Mouse (Mus musculus) layer of hippocampus, adult 9-10 months (tissue): Measurements from ENCODE around the gene Mrpl12.
A peak's percentile ranks its signal among the peaks of the same experiment; 100 is the strongest.

Experiments
- DNase-seq: peaks from one replicate; pipeline ENCODE4 v3.0.0; 2022; ENCODE audit warnings: low spot score

Mrpl12 gene

GRCm38 (mm10) chr11:120472052-120472451 lies 12.4 kb upstream of the Mrpl12 start:
- no peak for DNase-seq

DNA sequence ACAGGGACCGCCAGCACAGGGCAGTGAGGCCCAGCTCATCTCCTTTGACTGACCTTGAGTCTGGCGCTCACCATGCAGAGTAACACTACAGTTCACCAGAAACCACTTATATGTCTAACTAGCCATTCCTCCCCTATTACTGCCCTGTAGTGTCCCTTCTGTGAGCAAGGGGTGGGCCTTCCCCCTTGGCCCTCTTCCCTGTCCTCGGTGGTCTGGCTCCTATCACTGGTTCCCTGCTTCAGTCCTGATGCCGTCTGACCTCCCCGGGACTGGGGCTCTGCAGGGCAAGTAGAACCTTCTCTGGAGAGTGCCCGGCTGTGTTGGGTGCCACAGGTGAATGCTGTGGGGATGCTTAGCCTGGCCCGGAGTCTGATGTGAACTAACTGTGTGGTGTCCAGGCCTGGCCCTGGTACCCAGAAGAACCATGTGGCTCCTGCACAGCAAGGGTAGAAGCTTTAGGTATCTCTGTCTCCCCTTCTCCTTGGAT lies 922 bp upstream of the Mrpl12 start:
- no peak for DNase-seq

DNA sequence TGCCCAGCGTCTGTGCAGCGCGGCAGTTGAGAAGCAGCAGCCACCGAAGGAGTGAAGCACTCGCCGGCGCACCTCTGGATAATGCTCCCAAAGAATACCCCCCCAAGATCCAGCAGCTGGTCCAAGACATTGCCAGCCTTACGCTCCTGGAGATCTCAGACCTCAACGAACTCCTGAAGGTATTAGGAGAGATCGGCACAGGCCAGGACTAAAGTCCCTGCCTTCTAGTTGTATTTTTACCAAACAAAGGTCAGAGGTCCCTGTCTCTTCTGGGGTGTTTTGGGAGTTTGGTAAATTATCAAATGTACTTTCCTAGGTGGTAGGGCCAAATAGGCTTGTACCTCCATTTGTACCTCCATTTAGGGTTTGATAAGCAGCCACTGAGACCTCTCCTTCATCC lies 838 bp downstream of the Mrpl12 start:
- DNase-seq = no peak

DNA sequence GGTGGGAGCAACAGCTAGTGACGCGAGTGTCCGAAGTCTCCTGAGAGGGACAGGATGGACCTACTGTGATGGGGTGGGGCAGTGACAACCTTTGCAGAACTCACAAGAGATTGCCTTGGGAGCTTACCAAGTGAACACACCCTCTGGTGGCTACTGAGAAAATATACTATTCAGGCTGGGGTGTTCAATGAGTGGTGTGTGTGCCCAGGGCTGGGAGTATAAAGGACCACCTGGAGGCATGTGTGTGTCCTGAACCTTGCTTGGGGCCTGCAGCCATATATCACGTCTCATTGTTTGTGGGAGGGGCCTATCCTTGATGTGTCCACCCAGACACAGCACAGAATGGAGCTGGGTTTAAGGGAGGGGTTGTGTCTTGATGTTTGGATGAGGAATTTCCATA lies 4.1 kb downstream of the Mrpl12 start:
- no peak for DNase-seq

DNA sequence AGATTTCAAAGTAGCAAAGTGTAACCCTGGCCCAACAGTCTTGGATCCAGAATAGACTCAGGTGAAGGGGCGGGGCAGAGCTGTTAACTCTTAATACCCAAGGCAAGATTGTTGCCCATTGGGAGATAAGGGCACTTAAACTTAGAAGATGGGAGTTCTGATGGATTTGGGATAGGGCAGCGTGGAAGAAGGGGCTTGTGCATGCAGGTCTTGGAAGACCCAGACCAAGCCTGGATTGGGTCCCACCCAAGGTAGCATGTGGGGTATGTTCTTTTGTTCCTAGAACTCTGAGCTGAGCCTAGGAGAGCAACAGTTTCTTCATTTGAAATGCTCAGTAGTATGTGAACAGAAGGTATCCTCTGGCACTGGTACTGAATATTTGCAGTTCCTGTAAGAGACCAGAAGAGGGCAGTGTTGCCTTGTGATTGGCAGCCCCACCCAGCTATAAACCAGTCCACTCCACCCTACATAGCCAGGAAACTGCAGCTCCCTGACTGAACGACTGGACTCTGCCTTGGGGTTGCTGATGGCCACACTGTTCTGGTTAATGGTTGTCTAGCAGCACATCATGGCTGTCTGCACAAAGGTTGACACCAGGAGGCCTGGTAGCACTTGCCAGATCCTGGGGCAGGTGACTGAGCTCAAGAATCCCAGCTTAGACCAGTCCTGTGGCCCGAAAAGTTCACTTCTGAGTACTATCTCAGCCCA lies 4.8 kb downstream of the Mrpl12 start:
- DNase-seq = peak; percentile 79

GRCm38 (mm10) chr11:120490291-120491046 lies 6.1 kb downstream of the Mrpl12 start:
- no peak for DNase-seq

DNA sequence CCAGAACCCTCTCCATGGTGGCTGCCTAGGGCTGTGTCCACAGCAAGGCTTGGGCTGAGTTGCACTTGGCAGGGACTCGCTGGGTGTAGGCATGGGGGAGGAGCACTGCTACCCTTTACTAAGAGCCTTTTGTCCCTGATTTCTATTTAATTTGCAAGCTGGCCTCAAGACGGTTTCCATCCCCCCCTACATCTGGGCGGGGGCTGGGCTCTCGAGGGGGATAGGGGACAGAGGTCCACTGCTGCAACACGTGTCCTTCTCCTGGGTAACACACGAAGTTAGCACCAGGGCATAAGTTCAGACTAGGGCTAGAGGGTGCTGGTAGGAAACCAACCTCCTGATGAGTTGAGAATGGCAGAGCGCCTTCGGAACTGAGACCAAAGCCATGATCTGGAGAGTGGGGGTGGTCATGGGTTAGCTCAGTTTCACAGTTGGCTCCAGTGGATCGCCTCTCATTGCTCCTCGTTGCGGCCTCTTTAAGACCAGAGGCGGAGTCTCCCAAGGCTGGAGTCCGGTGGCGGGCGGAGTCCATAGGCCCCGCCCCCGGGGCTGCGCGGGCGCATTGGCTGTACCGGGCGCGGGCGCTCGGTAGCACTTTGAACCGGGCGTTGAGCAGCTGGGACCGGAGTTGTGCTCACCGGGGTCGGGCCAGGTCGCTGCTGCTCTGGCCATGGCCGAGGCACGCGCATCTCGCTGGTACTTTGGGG lies 7.1 kb downstream of the Mrpl12 start, which contains the start of gene Slc25a10:
TSS of gene Slc25a10 (plus strand) at position 524 of the 707 bp plus-strand sequence.
- DNase-seq = peak; percentile 69

GRCm38 (mm10) chr11:120492024-120492877 lies 7.8 kb downstream of the Mrpl12 start:
- no peak for DNase-seq

- no peak for DNase-seq
Measured at GRCm38 (mm10) chr11:120492878-120493203, 8.4 kb downstream of the Mrpl12 start.

DNA sequence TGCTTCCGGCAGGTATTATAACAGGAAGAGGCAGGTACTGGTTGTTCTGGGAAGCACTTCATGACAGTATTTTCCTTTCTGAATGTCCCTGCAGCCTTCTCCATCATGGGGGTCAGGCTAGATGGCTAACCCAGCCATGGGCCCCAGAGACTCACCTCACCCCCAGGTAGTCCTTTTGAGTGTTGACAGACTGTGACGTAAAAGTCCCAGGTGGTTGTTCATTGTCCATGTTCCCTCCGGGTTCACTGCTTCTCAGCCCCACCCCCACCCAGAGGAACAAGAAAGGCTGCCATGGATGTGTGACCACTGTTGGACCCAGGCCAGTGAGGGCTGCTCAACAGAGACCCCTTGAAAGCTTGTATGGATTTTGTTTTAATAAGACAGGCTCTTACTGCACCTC lies 8.9 kb downstream of the Mrpl12 start:
- no peak for DNase-seq

- DNase-seq = no peak
Measured at GRCm38 (mm10) chr11:120493911-120494310, 9.5 kb downstream of the Mrpl12 start.

- no peak for DNase-seq
Measured at GRCm38 (mm10) chr11:120497436-120497835, 13.0 kb downstream of the Mrpl12 start.

- DNase-seq = no peak
Measured at GRCm38 (mm10) chr11:120498226-120498625, 13.8 kb downstream of the Mrpl12 start.

- DNase-seq = no peak
Measured at GRCm38 (mm10) chr11:120498891-120499290, 14.5 kb downstream of the Mrpl12 start.

DNA sequence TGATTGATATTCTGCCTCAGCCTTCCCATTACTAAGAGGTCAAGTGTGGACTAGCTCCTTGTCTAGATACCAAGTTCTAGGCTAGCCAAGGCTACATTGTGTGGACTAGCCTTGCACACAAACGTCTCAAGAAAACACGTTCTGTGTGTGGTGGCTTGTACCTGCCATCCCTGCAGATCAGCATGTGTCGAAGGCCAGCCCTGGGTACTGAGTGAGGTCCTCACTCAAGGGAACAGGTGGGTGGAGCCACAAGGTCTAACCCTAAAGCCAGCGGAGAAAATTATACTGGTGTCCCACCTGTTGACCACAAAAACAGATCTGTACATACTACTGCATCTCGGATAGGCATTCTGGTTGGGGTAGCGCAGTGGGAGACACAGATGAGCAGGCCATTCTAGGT lies 15.5 kb downstream of the Mrpl12 start:
- no peak for DNase-seq

GRCm38 (mm10) chr11:120500357-120500756 lies 15.9 kb downstream of the Mrpl12 start:
- no peak for DNase-seq

DNA sequence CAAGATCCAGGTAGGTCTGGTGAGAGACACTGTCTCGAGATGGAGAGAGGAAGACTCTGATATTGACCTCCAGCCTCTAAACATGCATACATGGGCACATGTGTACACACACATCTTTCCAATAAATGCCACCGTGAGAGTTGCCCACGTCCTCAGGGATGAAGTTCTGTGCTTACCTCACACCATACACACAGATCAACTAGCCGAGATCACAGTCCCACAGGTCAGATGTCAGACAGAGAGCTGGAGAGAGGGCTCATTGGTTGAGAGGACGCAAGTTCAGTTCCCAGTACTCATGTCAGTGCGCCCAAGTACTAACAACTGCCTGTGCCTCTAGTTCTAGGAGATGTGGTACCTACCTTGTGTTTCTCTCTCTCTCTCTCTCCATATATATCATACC lies 16.6 kb downstream of the Mrpl12 start:
- no peak for DNase-seq

DNA sequence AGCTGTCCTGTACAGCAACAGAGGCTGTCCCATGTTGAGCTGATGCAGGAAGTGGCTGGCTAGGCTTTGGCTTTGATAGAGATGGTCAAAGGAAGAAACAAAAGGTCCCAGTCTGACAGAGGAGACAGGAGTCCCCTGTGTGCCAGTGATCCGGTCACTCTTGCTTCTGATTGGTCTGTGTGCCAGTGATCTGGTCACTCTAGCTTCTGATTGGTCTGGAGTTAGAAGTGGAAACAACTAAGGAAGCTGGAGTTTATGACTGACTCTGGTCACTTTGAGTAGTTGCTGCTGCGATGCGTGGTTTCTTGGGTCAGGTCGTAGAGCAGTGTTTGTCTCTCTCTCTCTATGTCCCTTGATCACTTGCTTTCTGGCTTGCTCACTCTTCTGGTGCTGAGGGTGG lies 17.3 kb downstream of the Mrpl12 start:
- no peak for DNase-seq

- DNase-seq = no peak
Measured at GRCm38 (mm10) chr11:120505661-120506060, 21.2 kb downstream of the Mrpl12 start.

GRCm38 (mm10) chr11:120506899-120507298 lies 22.5 kb downstream of the Mrpl12 start:
- DNase-seq = no peak

GRCm38 (mm10) chr11:120507611-120508289 lies 23.3 kb downstream of the Mrpl12 start:
- DNase-seq = no peak
